Mouse (Mus musculus): ENCODE data around the gene Gdpd1.

DNA sequence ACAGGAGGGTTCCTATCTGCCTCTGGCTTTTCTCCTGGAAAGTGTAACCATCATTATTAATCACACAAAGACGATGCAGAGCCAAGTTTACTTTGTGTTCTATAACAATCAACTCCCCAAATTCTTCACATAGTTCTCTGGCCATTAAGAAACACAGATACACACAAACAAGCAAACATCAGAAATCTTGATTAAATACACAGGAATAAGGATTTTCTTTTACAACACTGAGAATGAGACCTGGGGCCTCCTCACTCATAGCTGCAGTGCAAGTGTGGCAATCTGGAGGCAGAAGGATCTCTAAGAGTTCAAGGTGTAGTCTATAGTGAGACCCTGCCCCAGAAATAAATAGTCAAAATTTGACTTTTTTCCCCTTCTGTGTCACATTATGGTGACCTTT lies 9.8 kb upstream of the Gdpd1 start:
- no peak for TF ChIP-seq GATA1 (IDR thresholded peaks at IDR 0.05; ENCODE audit: borderline replicate concordance, low read length)
- no peak for TF ChIP-seq FLI1 (IDR thresholded peaks at IDR 0.05; ENCODE audit: low read length)

Data from megakaryocyte, embryonic 14.5 days (primary cell).